Mouse (Mus musculus): Measurements from ENCODE around the gene Pard3.

- TF ChIP-seq CTCF (IDR thresholded peaks at IDR 0.05; ENCODE audit: insufficient read depth, low read depth, low read length) (no peak), POLR2A (IDR thresholded peaks at IDR 0.05; ENCODE audit: insufficient read depth, low read depth, low read length) (no peak)
Observed at GRCm38 (mm10) chr8:127603062-127603461, 539.4 kb downstream of the Pard3 start.
